ENCODE assay signal across 10 mouse cellular contexts in genomic region chr6:136463491-136463890, GRCm38 (mm10). TPM values are rescaled to one million over a fixed set of nuclear protein-coding genes. Genes with fewer than 3 reads are reported as not detected.
A peak's percentile ranks its signal among the peaks of the same experiment; 100 is the strongest.
DNase-seq lines count a peak whose midpoint lies in the region; ATAC-seq lines count a peak whose summit lies in the region.
"Had no signal": no experiment of that assay in that cellular context is flagged by ENCODE, and none has a peak within 500 bp of the region (broad histone marks: within the 10 kb centered on the region; RNA-seq: fewer than 3 reads in every experiment).

No protein-coding gene starts in this region.

- H3K9me3 ChIP-seq in heart, embryonic 11.5 days (replicated peaks; ENCODE audit: control insufficient read depth, low read length): no peaks in the 10 kb centered on the region
- H3K9me3 ChIP-seq in lung, embryonic 16.5 days (ENCODE audit: control insufficient read depth, low read length): no peaks in the 10 kb centered on the region
- no peaks in the 10 kb centered on the region for H3K9me3 ChIP-seq in intestine, embryonic 15.5 days
- H3K9me3 ChIP-seq: limb, embryonic 13.5 days had no signal

- no peaks in the 10 kb centered on the region for H3K27me3 ChIP-seq in heart, embryonic 11.5 days (ENCODE audit: control insufficient read depth, insufficient read depth, low read length)
- H3K27me3 ChIP-seq in lung, embryonic 16.5 days (ENCODE audit: control insufficient read depth, insufficient read depth, low read depth, low read length): no peaks in the 10 kb centered on the region
- H3K27me3 ChIP-seq in intestine, embryonic 15.5 days (replicated peaks): no peaks in the 10 kb centered on the region
- H3K27me3 ChIP-seq: limb, embryonic 13.5 days had no signal

- no peak for DNase-seq in heart, postnatal 36 days
- DNase-seq in testis, postnatal 10 days (ENCODE audit: low spot score): peak; percentile 31
- DNase-seq in testis, postnatal 14 days (ENCODE audit: low spot score): no peak
- no peak for DNase-seq in cerebellum, adult 18-20 months
- no peak for DNase-seq in urinary bladder, postnatal 14 days (ENCODE audit: low spot score)

- H3K36me3 ChIP-seq in heart, embryonic 11.5 days (ENCODE audit: control insufficient read depth, insufficient read depth, low read length): no peaks in the 10 kb centered on the region
- no peaks in the 10 kb centered on the region for H3K36me3 ChIP-seq in lung, embryonic 16.5 days (ENCODE audit: control insufficient read depth, insufficient read depth, low read length)
- no peaks in the 10 kb centered on the region for H3K36me3 ChIP-seq in intestine, embryonic 15.5 days
- H3K36me3 ChIP-seq: limb, embryonic 13.5 days had no signal

- 0 out of 2 replicates have a peak, but pooled peaks cover 10% of the 10 kb centered on the region for H3K4me1 ChIP-seq in heart, embryonic 11.5 days (ENCODE audit: control insufficient read depth, insufficient read depth, low read length)
- peaks cover 33% of the 10 kb centered on the region for H3K4me1 ChIP-seq in lung, embryonic 16.5 days (replicated peaks; ENCODE audit: control insufficient read depth, insufficient read depth, low read length)
- H3K4me1 ChIP-seq in intestine, embryonic 15.5 days (replicated peaks): peaks cover 8% of the 10 kb centered on the region

- H3K9ac ChIP-seq in heart, embryonic 11.5 days (ENCODE audit: low read depth, low read length): no peak overlapping the region
- H3K9ac ChIP-seq in lung, embryonic 16.5 days (ENCODE audit: low read length): no peak overlapping the region
- no peak overlapping the region for H3K9ac ChIP-seq in intestine, embryonic 15.5 days
- H3K9ac ChIP-seq: limb, embryonic 13.5 days had no signal

- H3K4me3 ChIP-seq in heart, embryonic 11.5 days (ENCODE audit: low read depth, low read length): no peak overlapping the region
- H3K4me3 ChIP-seq in lung, embryonic 16.5 days (ENCODE audit: low read length): no peak overlapping the region
- H3K4me3 ChIP-seq in intestine, embryonic 15.5 days (replicated peaks): no peak overlapping the region
- H3K4me3 ChIP-seq: limb, embryonic 13.5 days had no signal

- no peak overlapping the region for H3K4me2 ChIP-seq in heart, embryonic 11.5 days
- H3K4me2 ChIP-seq in lung, embryonic 16.5 days (ENCODE audit: low read depth, low read length): no peak overlapping the region
- H3K4me2 ChIP-seq in intestine, embryonic 15.5 days (replicated peaks): no peak overlapping the region
- H3K4me2 ChIP-seq: limb, embryonic 13.5 days had no signal

- intact Hi-C loops in heart, postnatal 36 days (cut with DNase I): no loop called here

- H3K27ac ChIP-seq in heart, embryonic 11.5 days (ENCODE audit: low read depth, low read length): 0 out of 2 replicates have a peak overlapping the region, but pooled peaks have one; percentile 3
- H3K27ac ChIP-seq in lung, embryonic 16.5 days (ENCODE audit: low read length): peak overlapping the region; percentile 56
- H3K27ac ChIP-seq in intestine, embryonic 15.5 days: no peak overlapping the region

- WGBS in heart, embryonic 11.5 days (ENCODE audit: insufficient replicate concordance): 66% methylated on average over 9 of the region's 9 CpGs
- WGBS in lung, embryonic 16.5 days: 65% methylated on average over 9 of the region's 9 CpGs
- 65% methylated on average over 9 of the region's 9 CpGs for WGBS in intestine, embryonic 15.5 days

- no peak for ATAC-seq in heart, embryonic 11.5 days (replicated peaks; ENCODE audit: insufficient number of reproducible peaks, low FRiP score, low TSS enrichment)
- ATAC-seq in lung, embryonic 16.5 days (ENCODE audit: low read depth): no peak
- no peak for ATAC-seq in intestine, embryonic 15.5 days

RNA-seq across cellular contexts. Expression of gene Atf7ip, which starts 42.5 kb away (rescaled TPM):
- polyA plus RNA-seq in heart, embryonic 11.5 days (2014; fragmentation: Nextera tagmentation; extraction: Ambion mirVana): 43.1 and 49.7 TPM in 2 replicates
- total RNA-seq in heart, postnatal 36 days (2021): 10 to 100 TPM; 78.1 to 88.5 TPM
- polyA plus RNA-seq in lung, embryonic 16.5 days (2015; fragmentation: Nextera tagmentation; extraction: Ambion mirVana): 41.2 and 43.6 TPM in 2 replicates
- polyA plus RNA-seq in intestine, embryonic 15.5 days (2015; fragmentation: Nextera tagmentation; extraction: Ambion mirVana): 24.1 and 25.4 TPM in 2 replicates

RNA-seq across cellular contexts. Expression of gene E330021D16Rik, which starts 48.1 kb away (rescaled TPM):
- not detected in 2 replicates for polyA plus RNA-seq in heart, embryonic 11.5 days (2014; fragmentation: Nextera tagmentation; extraction: Ambion mirVana)
- not detected for total RNA-seq in heart, postnatal 36 days (2021)
- 0.10 and 0.38 TPM in 2 replicates for polyA plus RNA-seq in lung, embryonic 16.5 days (2015; fragmentation: Nextera tagmentation; extraction: Ambion mirVana)
- 0.19 TPM in 1 of 2 replicates, not detected in the other for polyA plus RNA-seq in intestine, embryonic 15.5 days (2015; fragmentation: Nextera tagmentation; extraction: Ambion mirVana)
- total RNA-seq: neutrophil, adult 5-6 weeks had no signal
- polyA plus RNA-seq: limb, embryonic 13.5 days had no signal
